Mouse (Mus musculus) hematopoietic stem cell, adult 5-6 weeks (primary cell): ENCODE results near the gene Lcn3. TPM values are rescaled to one million over a fixed set of nuclear protein-coding genes. Genes with fewer than 3 reads are reported as not detected.
"Not testable (repeated sequence)": the region's sequence is repeated elsewhere in the genome, so short reads cannot be mapped to it uniquely, and the experiment has no call there.

Experiments used
- ATAC-seq, 2 experiments: fragments of 125-278 bp in 1 of 2; replicated peaks in 1 of 2; 2 replicates each; pipeline ENCODE4 v1.8.0; 2016 to 2017; ENCODE audit warnings: inconsistent platforms in 2 of 2, mild to moderate bottlenecking in 2 of 2, moderate number of reproducible peaks in 2 of 2, low read depth in 1 of 2, moderate TSS enrichment in 1 of 2; ENCODE audit not compliant: low FRiP score in 2 of 2, poor library complexity in 2 of 2, severe bottlenecking in 2 of 2, insufficient read depth in 1 of 2, low TSS enrichment in 1 of 2
- total RNA-seq: library from RNA; stranded (forward); fragments of 172-1452, 232-1000 nt; gene quantifications from 2 replicates; pipeline ENCODE4 v1.2.3, GENCODE M21; 2017

Lcn3 gene
- total RNA-seq, 1 experiment from 2014 or later: not detected

GRCm38 (mm10) chr2:25798065-25798464 is 32.7 kb downstream of the Lcn3 start:
- no peak for ATAC-seq

DNA sequence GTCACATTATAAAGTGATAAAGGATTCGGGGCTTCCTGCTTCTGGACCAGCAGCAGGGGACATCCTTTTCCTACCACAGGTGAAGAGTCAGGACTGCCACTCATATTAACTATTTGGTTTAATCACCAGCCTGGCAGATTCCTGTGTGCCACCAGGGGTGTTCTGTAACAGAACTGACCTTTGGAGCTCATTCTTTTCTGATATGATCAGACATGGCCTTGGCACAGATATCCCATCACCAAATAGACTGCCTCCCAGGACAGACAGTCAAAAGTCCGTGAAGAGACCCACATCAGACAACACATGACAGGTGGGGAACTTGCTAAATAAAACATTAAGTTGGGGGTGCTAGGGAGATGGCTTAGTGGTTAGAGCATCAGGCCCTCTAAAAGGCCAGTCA is 46.3 kb downstream of the Lcn3 start:
- no peak for ATAC-seq

DNA sequence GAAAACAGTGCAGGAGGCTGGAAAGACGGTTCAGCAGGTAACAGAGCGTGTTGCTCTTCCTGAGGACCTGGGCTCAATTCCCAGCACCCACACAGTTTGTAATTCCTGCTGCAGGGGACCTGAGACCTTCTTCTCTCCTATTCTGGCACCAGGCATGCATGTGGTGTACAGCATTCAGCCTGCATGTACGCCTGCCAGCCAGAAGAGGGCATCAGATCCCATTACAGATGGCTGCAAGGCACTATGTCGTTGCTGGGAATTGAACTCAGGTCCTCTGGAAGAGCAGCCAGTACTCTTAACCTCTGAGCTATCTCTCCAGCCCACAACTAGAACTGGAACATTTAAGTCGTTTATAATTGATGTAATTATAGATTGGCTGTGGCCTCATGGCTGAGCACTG is 48.0 kb downstream of the Lcn3 start:
- ATAC-seq: no peak

GRCm38 (mm10) chr2:25815748-25816147 is 50.4 kb downstream of the Lcn3 start, which contains the start of gene Glt6d1:
Gene Glt6d1 (minus strand): TSS chr2:25815848.
- ATAC-seq: not testable (repeated sequence)

Other genes starting within 250 kb of the Lcn3 start
- gene Traf2, start 218.6 kb upstream of the Lcn3 start, total RNA-seq: 18.0 and 20.2 TPM in 2 replicates
- gene Edf1, start 207.7 kb upstream of the Lcn3 start, total RNA-seq: 68.7 and 71.1 TPM in 2 replicates
- gene Mamdc4, start 190.7 kb upstream of the Lcn3 start, total RNA-seq: 1.1 and 4.8 TPM in 2 replicates
- gene Phpt1, start 190.3 kb upstream of the Lcn3 start, total RNA-seq: 27.8 and 63.7 TPM in 2 replicates
- 0.40 TPM in 1 of 2 replicates, not detected in the other for gene Ajm1, start 183.8 kb upstream of the Lcn3 start, total RNA-seq
- gene Rabl6, start 157.0 kb upstream of the Lcn3 start, total RNA-seq: 56.5 and 67.0 TPM in 2 replicates
- gene Ccdc183, start 147.9 kb upstream of the Lcn3 start, total RNA-seq: not detected in 2 replicates
- gene Tmem141, start 143.6 kb upstream of the Lcn3 start, total RNA-seq: 22.2 and 28.8 TPM in 2 replicates
- gene Fcna, start 137.5 kb upstream of the Lcn3 start, total RNA-seq: 0.94 TPM in 1 of 2 replicates, not detected in the other
- gene Lcn8, start 112.4 kb upstream of the Lcn3 start, total RNA-seq: not detected in 2 replicates
- gene Lcn5, start 107.6 kb upstream of the Lcn3 start, total RNA-seq: not detected in 2 replicates
- gene Lcn6, start 88.8 kb upstream of the Lcn3 start, total RNA-seq: not detected in 2 replicates
- gene Lcn10, start 82.8 kb upstream of the Lcn3 start, total RNA-seq: not detected in 2 replicates
- not detected in 2 replicates for gene Obp2a, start 65.5 kb upstream of the Lcn3 start, total RNA-seq
- gene Bmyc, start 58.8 kb upstream of the Lcn3 start, total RNA-seq: 6.4 and 11.8 TPM in 2 replicates
- not detected in 2 replicates for gene Obp2b, start 28.6 kb upstream of the Lcn3 start, total RNA-seq
- not detected in 2 replicates for gene Lcn11, start 11.4 kb downstream of the Lcn3 start, total RNA-seq
- not detected in 2 replicates for gene Gm13539, start 16.7 kb downstream of the Lcn3 start, total RNA-seq
- not detected in 2 replicates for gene Glt6d1, start 50.3 kb downstream of the Lcn3 start, total RNA-seq
- gene Lcn9, start 57.6 kb downstream of the Lcn3 start, total RNA-seq: not detected in 2 replicates
- gene Sohlh1, start 81.7 kb downstream of the Lcn3 start, total RNA-seq: not detected in 2 replicates
- gene Kcnt1, start 98.2 kb downstream of the Lcn3 start, total RNA-seq: not detected in 2 replicates
- gene Camsap1, start 217.7 kb downstream of the Lcn3 start, total RNA-seq: 18.2 and 41.0 TPM in 2 replicates